Mouse (Mus musculus): ENCODE measurements at regions not wholly inside any gene's neighbourhood (a gene's known extent, or its start where the extent isn't known, plus 50 kb on each side); places are given as distances from the start of the nearest gene placed in this dataset.
"Not testable (repeated sequence)": the region's sequence is repeated elsewhere in the genome, so short reads cannot be mapped to it uniquely, and the experiment has no call there.

- DNase-seq (ENCODE audit: low spot score in 2 of 2): no peak
Measured at GRCm38 (mm10) chr3:4744003-4744402, 1006.6 kb upstream of the Gm8797 start.

GRCm38 (mm10) chr3:4744611-4745010 is 1006.0 kb upstream of the Gm8797 start:
- no peak for DNase-seq (ENCODE audit: low spot score in 2 of 2)

- no peak for DNase-seq (ENCODE audit: low spot score in 2 of 2)
Measured at GRCm38 (mm10) chr3:4756099-4756498, 994.5 kb upstream of the Gm8797 start.

GRCm38 (mm10) chr3:4757113-4757512 is 993.5 kb upstream of the Gm8797 start:
- no peak for DNase-seq (ENCODE audit: low spot score in 2 of 2)

- DNase-seq (ENCODE audit: low spot score in 2 of 2): no peak
Measured at GRCm38 (mm10) chr3:4763076-4763475, 987.5 kb upstream of the Gm8797 start.

- DNase-seq (ENCODE audit: low spot score in 2 of 2): no peak
Measured at GRCm38 (mm10) chr3:4776632-4777031, 974.0 kb upstream of the Gm8797 start.

- DNase-seq (ENCODE audit: low spot score in 2 of 2): no peak
Measured at GRCm38 (mm10) chr3:4785160-4785559, 965.4 kb upstream of the Gm8797 start.

- DNase-seq (ENCODE audit: low spot score in 2 of 2): no peak
Measured at GRCm38 (mm10) chr3:4793141-4793540, 957.5 kb upstream of the Gm8797 start.

- no peak for DNase-seq (ENCODE audit: low spot score in 2 of 2)
Measured at GRCm38 (mm10) chr3:4796041-4796908, 954.3 kb upstream of the Gm8797 start.

GRCm38 (mm10) chr3:4796909-4797566 is 953.6 kb upstream of the Gm8797 start:
- peak; percentile 9 to 27 for DNase-seq (ENCODE audit: low spot score in 2 of 2)

- DNase-seq (ENCODE audit: low spot score in 2 of 2): no peak
Measured at GRCm38 (mm10) chr3:4797567-4797940, 953.1 kb upstream of the Gm8797 start.

GRCm38 (mm10) chr3:4798366-4798765 is 952.2 kb upstream of the Gm8797 start:
- DNase-seq (ENCODE audit: low spot score in 2 of 2): no peak

GRCm38 (mm10) chr3:4834459-4834858 is 916.1 kb upstream of the Gm8797 start:
- DNase-seq (ENCODE audit: low spot score in 2 of 2): no peak

GRCm38 (mm10) chr3:4835645-4836044 is 915.0 kb upstream of the Gm8797 start:
- no peak for DNase-seq (ENCODE audit: low spot score in 2 of 2)

- DNase-seq (ENCODE audit: low spot score in 2 of 2): no peak
Measured at GRCm38 (mm10) chr3:4836888-4837287, 913.7 kb upstream of the Gm8797 start.

GRCm38 (mm10) chr3:4854958-4855566 is 895.5 kb upstream of the Gm8797 start:
- no peak for DNase-seq (ENCODE audit: low spot score in 2 of 2)

GRCm38 (mm10) chr3:4856571-4856970 is 894.0 kb upstream of the Gm8797 start:
- DNase-seq (ENCODE audit: low spot score in 2 of 2): no peak

GRCm38 (mm10) chr3:4866226-4866625 is 884.4 kb upstream of the Gm8797 start:
- DNase-seq (ENCODE audit: low spot score in 2 of 2): no peak

- DNase-seq (ENCODE audit: low spot score in 2 of 2): no peak
Measured at GRCm38 (mm10) chr3:4885916-4886315, 864.7 kb upstream of the Gm8797 start.

- DNase-seq (ENCODE audit: low spot score in 2 of 2): no peak
Measured at GRCm38 (mm10) chr3:4893108-4893507, 857.5 kb upstream of the Gm8797 start.

GRCm38 (mm10) chr3:4895811-4896210 is 854.8 kb upstream of the Gm8797 start:
- no peak for DNase-seq (ENCODE audit: low spot score in 2 of 2)

GRCm38 (mm10) chr3:4907556-4907955 is 843.0 kb upstream of the Gm8797 start:
- not testable (repeated sequence) for DNase-seq (ENCODE audit: low spot score in 2 of 2)

GRCm38 (mm10) chr3:4930731-4931130 is 819.9 kb upstream of the Gm8797 start:
- DNase-seq (ENCODE audit: low spot score in 2 of 2): not testable (repeated sequence)
